Mouse (Mus musculus) myocyte (in vitro differentiated cells): ENCODE measurements around the gene Cfap73. TPM values are rescaled to one million over a fixed set of nuclear protein-coding genes. Genes with fewer than 3 reads are reported as not detected.

Source experiments
- H3K27me3 ChIP-seq: one replicate; pipeline ENCODE4 v1.6.1; 2011; ENCODE audit not compliant: control insufficient read depth, insufficient read depth, insufficient read length
- H3K36me3 ChIP-seq: one replicate; pipeline ENCODE4 v1.6.1; 2011; ENCODE audit not compliant: control insufficient read depth, insufficient read depth
- H3K4me2 ChIP-seq: one replicate; pipeline ENCODE4 v1.6.1; 2011; ENCODE audit warnings: low read depth, control low read depth
- H3K4me3 ChIP-seq: one replicate; pipeline ENCODE4 v1.5.1; 2011; ENCODE audit warnings: mild to moderate bottlenecking, control low read depth, moderate library complexity
- H3K79me2 ChIP-seq: one replicate; pipeline ENCODE4 v1.6.1; 2011; ENCODE audit not compliant: control insufficient read depth, insufficient read depth
- H3ac ChIP-seq: one replicate; pipeline ENCODE4 v1.6.1; 2011; ENCODE audit not compliant: control insufficient read depth, insufficient read length
- CEBPB ChIP-seq: IDR thresholded peaks from 2 replicates; pipeline ENCODE4 v1.6.1; 2011; ENCODE audit warnings: mild to moderate bottlenecking, moderate library complexity; ENCODE audit not compliant: poor library complexity, insufficient read depth, severe bottlenecking
- E2F4 ChIP-seq: IDR thresholded peaks from one replicate; pipeline ENCODE4 v1.6.1; 2011; ENCODE audit warnings: mild to moderate bottlenecking, control low read depth, moderate library complexity; ENCODE audit not compliant: insufficient read depth
- MAX ChIP-seq: IDR thresholded peaks from one replicate; pipeline ENCODE4 v1.6.1; 2011; ENCODE audit warnings: low read depth, mild to moderate bottlenecking, control low read depth
- MYOD1 ChIP-seq, 3 experiments: IDR thresholded peaks; one replicate each; pipeline ENCODE4 v1.6.1; 2011; ENCODE audit warnings: control low read depth in 2 of 3, low read depth in 2 of 3, mild to moderate bottlenecking in 2 of 3, moderate library complexity in 1 of 3; ENCODE audit not compliant: insufficient read length in 2 of 3, control insufficient read depth in 1 of 3
- MYOG ChIP-seq, 3 experiments: IDR thresholded peaks; one replicate each; pipeline ENCODE4 v1.6.1; 2011; ENCODE audit warnings: control low read depth in 2 of 3, low read depth in 2 of 3, mild to moderate bottlenecking in 2 of 3; ENCODE audit not compliant: insufficient read length in 2 of 3, control insufficient read depth in 1 of 3, insufficient read depth in 1 of 3
- POLR2A ChIP-seq: IDR thresholded peaks from one replicate; pipeline ENCODE4 v1.6.1; 2011; ENCODE audit warnings: low read depth, mild to moderate bottlenecking, control low read depth, moderate library complexity; ENCODE audit not compliant: insufficient read length
- POLR2AphosphoS2 ChIP-seq: IDR thresholded peaks from one replicate; pipeline ENCODE4 v1.6.1; 2011; ENCODE audit warnings: low read depth, control low read depth; ENCODE audit not compliant: insufficient read length
- REST ChIP-seq: IDR thresholded peaks from one replicate; pipeline ENCODE4 v1.6.1; 2011; ENCODE audit warnings: mild to moderate bottlenecking, control low read depth, moderate library complexity; ENCODE audit not compliant: insufficient read depth, insufficient read length
- SRF ChIP-seq: IDR thresholded peaks from one replicate; pipeline ENCODE4 v1.6.1; 2011; ENCODE audit warnings: low read depth; ENCODE audit not compliant: control insufficient read depth, insufficient read length
- TCF12 ChIP-seq: IDR thresholded peaks from one replicate; pipeline ENCODE4 v1.6.1; 2011; ENCODE audit warnings: mild to moderate bottlenecking, control low read depth; ENCODE audit not compliant: poor library complexity, insufficient read depth, severe bottlenecking
- TCF3 ChIP-seq: IDR thresholded peaks from one replicate; pipeline ENCODE4 v1.6.1; 2011; ENCODE audit warnings: low read depth, control low read depth; ENCODE audit not compliant: insufficient read length
- USF1 ChIP-seq: IDR thresholded peaks from one replicate; pipeline ENCODE4 v1.6.1; 2011; ENCODE audit warnings: low read depth, mild to moderate bottlenecking, control low read depth, moderate library complexity
- polyA plus RNA-seq: library from polyadenylated mRNA; unstranded; fragments of >200 nt; fragmentation: generic; extraction: Trizol; gene quantifications from one replicate; pipeline ENCODE4 v1.2.1, GENCODE M21; 2012; ENCODE audit warnings: missing spikeins

The Cfap73 gene
- polyA plus RNA-seq, 1 experiment, result not detected

- TF ChIP-seq POLR2AphosphoS2, result no peak
- TF ChIP-seq TCF3, result no peak
- TF ChIP-seq TCF12, result no peak
- no peak for TF ChIP-seq MYOD1 (IDR thresholded peaks at IDR 0.05; ENCODE audit: control insufficient read depth in 1 of 3, insufficient read length in 2 of 3, low read depth in 2 of 3)
- TF ChIP-seq MAX, result no peak
- TF ChIP-seq REST, result no peak
- no peak for TF ChIP-seq USF1
- TF ChIP-seq POLR2A, result no peak
- no peak for TF ChIP-seq E2F4
- Histone ChIP-seq H3K79me2 (no peaks in the 10 kb centered on the region), H3K27me3 (no peaks in the 10 kb centered on the region)
Observed at GRCm38 (mm10) chr5:120604839-120605238, 29.2 kb downstream of the Cfap73 start.

GRCm38 (mm10) chr5:120603515-120603914 is 30.5 kb downstream of the Cfap73 start:
- no peak overlapping the region for H3K4me2 ChIP-seq
- no peak overlapping the region for H3ac ChIP-seq
- no peaks in the 10 kb centered on the region for H3K36me3 ChIP-seq
- no peaks in the 10 kb centered on the region for H3K27me3 ChIP-seq
- TF ChIP-seq POLR2A (no peak), MYOG (IDR thresholded peaks at IDR 0.05; ENCODE audit: control insufficient read depth in 1 of 3, insufficient read depth in 1 of 3, insufficient read length in 2 of 3, low read depth in 2 of 3) (no peak), MYOD1 (IDR thresholded peaks at IDR 0.05; ENCODE audit: control insufficient read depth in 1 of 3, insufficient read length in 2 of 3, low read depth in 2 of 3) (no peak), CEBPB (no peak), SRF (no peak), TCF12 (no peak), REST (no peak), E2F4 (no peak), USF1 (no peak), MAX (no peak), POLR2AphosphoS2 (no peak)
- H3K79me2 ChIP-seq, result no peaks in the 10 kb centered on the region
- H3K4me3 ChIP-seq, result no peak overlapping the region

More at GRCm38 (mm10) chr5:120604839-120605238, 29.2 kb downstream of the Cfap73 start:
- no peak overlapping the region for H3ac ChIP-seq
- H3K4me2 ChIP-seq, result peak overlapping the region; percentile 74
- H3K36me3 ChIP-seq, result no peaks in the 10 kb centered on the region
- H3K4me3 ChIP-seq, result peak overlapping the region; percentile 13

GRCm38 (mm10) chr5:120602210-120602609 is 31.8 kb downstream of the Cfap73 start:
- H3K4me2 ChIP-seq, result no peak overlapping the region
- no peak for TF ChIP-seq E2F4
- no peak for TF ChIP-seq POLR2A
- TF ChIP-seq TCF12, result no peak
- no peak for TF ChIP-seq SRF
- TF ChIP-seq MAX, result no peak
- TF ChIP-seq MYOD1 (IDR thresholded peaks at IDR 0.05; ENCODE audit: control insufficient read depth in 1 of 3, insufficient read length in 2 of 3, low read depth in 2 of 3), result no peak
- TF ChIP-seq POLR2AphosphoS2, result no peak
- no peak for TF ChIP-seq USF1
- no peak for TF ChIP-seq MYOG (IDR thresholded peaks at IDR 0.05; ENCODE audit: control insufficient read depth in 1 of 3, insufficient read depth in 1 of 3, insufficient read length in 2 of 3, low read depth in 2 of 3)
- TF ChIP-seq CEBPB, result no peak
- TF ChIP-seq TCF3, result no peak
- no peak for TF ChIP-seq REST
- H3ac ChIP-seq, result no peak overlapping the region
- no peaks in the 10 kb centered on the region for H3K27me3 ChIP-seq
- H3K36me3 ChIP-seq, result no peaks in the 10 kb centered on the region
- H3K4me3 ChIP-seq, result no peak overlapping the region
- no peaks in the 10 kb centered on the region for H3K79me2 ChIP-seq

- no peak overlapping the region for H3K4me2 ChIP-seq
- H3K36me3 ChIP-seq, result no peaks in the 10 kb centered on the region
- H3K27me3 ChIP-seq, result no peaks in the 10 kb centered on the region
- no peak overlapping the region for H3K4me3 ChIP-seq
- no peaks in the 10 kb centered on the region for H3K79me2 ChIP-seq
- no peak overlapping the region for H3ac ChIP-seq
- no peak for TF ChIP-seq TCF12
- TF ChIP-seq USF1, result no peak
- peak in 1 of 3 experiments; percentile 52 for TF ChIP-seq MYOG (IDR thresholded peaks at IDR 0.05; ENCODE audit: control insufficient read depth in 1 of 3, insufficient read depth in 1 of 3, insufficient read length in 2 of 3, low read depth in 2 of 3)
- peak in 1 of 3 experiments; percentile 49 for TF ChIP-seq MYOD1 (IDR thresholded peaks at IDR 0.05; ENCODE audit: control insufficient read depth in 1 of 3, insufficient read length in 2 of 3, low read depth in 2 of 3)
- TF ChIP-seq SRF, result no peak
- no peak for TF ChIP-seq CEBPB
Observed at GRCm38 (mm10) chr5:120600946-120601668, 32.9 kb downstream of the Cfap73 start.

GRCm38 (mm10) chr5:120599625-120600024 is 34.4 kb downstream of the Cfap73 start:
- TF ChIP-seq MYOD1 (IDR thresholded peaks at IDR 0.05; ENCODE audit: control insufficient read depth in 1 of 3, insufficient read length in 2 of 3, low read depth in 2 of 3) (no peak), MAX (no peak), POLR2A (no peak), MYOG (IDR thresholded peaks at IDR 0.05; ENCODE audit: control insufficient read depth in 1 of 3, insufficient read depth in 1 of 3, insufficient read length in 2 of 3, low read depth in 2 of 3) (no peak), POLR2AphosphoS2 (no peak), REST (no peak), USF1 (no peak), TCF12 (no peak), SRF (no peak), CEBPB (no peak), E2F4 (no peak), TCF3 (no peak)
- Histone ChIP-seq H3ac (no peak overlapping the region), H3K4me2 (no peak overlapping the region), H3K79me2 (no peaks in the 10 kb centered on the region), H3K27me3 (no peaks in the 10 kb centered on the region), H3K4me3 (no peak overlapping the region), H3K36me3 (no peaks in the 10 kb centered on the region)
